Mouse (Mus musculus): ENCODE measurements at regions not wholly inside any gene's neighbourhood (a gene's known extent, or its start where the extent isn't known, plus 50 kb on each side); places are given as distances from the start of the nearest gene placed in this dataset.

- Histone ChIP-seq H3K36me3 (ENCODE audit: control insufficient read depth, insufficient read depth, low read length) (no peaks in the 10 kb centered on the region), H3K4me1 (ENCODE audit: control insufficient read depth, insufficient read depth, low read length) (peaks cover 6% of the 10 kb centered on the region; the same call in 1 of the 2 replicates), H3K9ac (ENCODE audit: low read length) (no peak overlapping the region), H3K27me3 (ENCODE audit: control insufficient read depth, insufficient read depth, low read length) (no peaks in the 10 kb centered on the region), H3K27ac (replicated peaks; ENCODE audit: low read depth, low read length) (no peak overlapping the region), H3K4me3 (ENCODE audit: low read depth, low read length) (no peak overlapping the region), H3K4me2 (ENCODE audit: low read depth, severe bottlenecking) (no peak overlapping the region), H3K9me3 (ENCODE audit: control insufficient read depth, low read length) (no peaks in the 10 kb centered on the region)
- no peak for ATAC-seq (ENCODE audit: insufficient number of reproducible peaks, low FRiP score, low TSS enrichment, low read depth)
- no peak for DNase-seq (ENCODE audit: low spot score)
- 72% methylated on average over 8 of the region's 8 CpGs for WGBS
Measured at GRCm38 (mm10) chr9:61829736-61830135, 84.6 kb downstream of the Rplp1 start.

DNA sequence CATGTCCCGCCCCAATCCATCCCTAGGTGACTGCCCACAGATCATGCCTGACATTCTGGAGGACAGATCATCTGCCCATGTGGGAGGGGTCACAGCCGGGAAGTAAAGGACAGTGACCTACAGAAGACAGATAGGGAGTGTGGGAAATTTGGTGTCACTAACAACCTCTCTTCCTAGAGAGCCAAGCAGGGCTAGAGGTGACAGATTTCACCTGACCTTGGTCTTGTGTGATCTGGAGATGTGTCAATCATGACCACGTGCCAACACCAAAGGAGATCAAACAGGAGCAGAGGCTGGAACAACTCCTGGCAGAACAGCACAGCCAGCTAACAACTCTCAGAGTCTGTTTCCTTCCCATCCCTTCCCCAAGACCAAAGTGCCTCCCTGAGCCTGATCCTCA lies 85.0 kb downstream of the Rplp1 start:
- ATAC-seq (ENCODE audit: insufficient number of reproducible peaks, low FRiP score, low TSS enrichment, low read depth) (no peak), DNase-seq (ENCODE audit: low spot score) (no peak)
- Histone ChIP-seq H3K9me3 (ENCODE audit: control insufficient read depth, low read length) (no peaks in the 10 kb centered on the region), H3K9ac (ENCODE audit: low read length) (no peak overlapping the region), H3K4me3 (ENCODE audit: low read depth, low read length) (no peak overlapping the region), H3K36me3 (ENCODE audit: control insufficient read depth, insufficient read depth, low read length) (no peaks in the 10 kb centered on the region), H3K27ac (replicated peaks; ENCODE audit: low read depth, low read length) (no peak overlapping the region), H3K4me1 (ENCODE audit: control insufficient read depth, insufficient read depth, low read length) (peaks cover 6% of the 10 kb centered on the region; the same call in 1 of the 2 replicates), H3K27me3 (ENCODE audit: control insufficient read depth, insufficient read depth, low read length) (no peaks in the 10 kb centered on the region), H3K4me2 (ENCODE audit: low read depth, severe bottlenecking) (no peak overlapping the region)
- WGBS = 89% methylated on average over 3 of the region's 3 CpGs

- no peaks in the 10 kb centered on the region for H3K27me3 ChIP-seq (ENCODE audit: control insufficient read depth, insufficient read depth, low read length)
- 95% methylated on average over 4 of the region's 4 CpGs for WGBS
Measured at GRCm38 (mm10) chr9:61827721-61828120, 86.6 kb downstream of the Rplp1 start.

GRCm38 (mm10) chr9:61827014-61827413 lies 87.3 kb downstream of the Rplp1 start:
- 87% methylated on average over 2 of the region's 2 CpGs for WGBS
- DNase-seq (ENCODE audit: low spot score) = no peak

More at GRCm38 (mm10) chr9:61827721-61828120, 86.6 kb downstream of the Rplp1 start:
- H3K4me3 ChIP-seq (ENCODE audit: low read depth, low read length) = no peak overlapping the region
- H3K4me1 ChIP-seq (ENCODE audit: control insufficient read depth, insufficient read depth, low read length) = peaks cover 6% of the 10 kb centered on the region; the same call in 1 of the 2 replicates
- H3K9me3 ChIP-seq (ENCODE audit: control insufficient read depth, low read length) = no peaks in the 10 kb centered on the region
- ATAC-seq (ENCODE audit: insufficient number of reproducible peaks, low FRiP score, low TSS enrichment, low read depth) = no peak
- H3K27ac ChIP-seq (replicated peaks; ENCODE audit: low read depth, low read length) = no peak overlapping the region
- no peak overlapping the region for H3K4me2 ChIP-seq (ENCODE audit: low read depth, severe bottlenecking)
- H3K36me3 ChIP-seq (ENCODE audit: control insufficient read depth, insufficient read depth, low read length) = no peaks in the 10 kb centered on the region
- H3K9ac ChIP-seq (ENCODE audit: low read length) = no peak overlapping the region
- no peak for DNase-seq (ENCODE audit: low spot score)

DNA sequence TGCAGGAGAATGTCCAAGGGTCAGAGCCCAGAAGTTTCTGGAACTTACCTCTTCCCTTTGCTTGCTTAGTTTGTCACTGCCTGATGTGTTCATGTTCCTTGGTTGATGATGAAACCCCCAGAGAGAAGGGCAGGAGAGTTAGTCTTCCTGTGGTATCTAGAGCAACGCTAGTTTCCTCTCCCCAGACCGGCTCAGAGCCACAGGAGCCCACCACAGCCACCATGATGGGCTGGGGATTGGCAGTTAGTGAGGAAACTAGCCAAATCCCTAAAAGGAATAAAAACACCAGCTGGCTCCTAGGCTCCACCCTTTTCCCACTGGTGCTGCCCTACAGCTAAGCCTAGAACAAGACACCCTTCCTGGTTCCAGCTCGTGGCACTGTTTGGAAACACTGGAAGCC lies 87.9 kb downstream of the Rplp1 start:
- Histone ChIP-seq H3K27ac (replicated peaks; ENCODE audit: low read depth, low read length) (no peak overlapping the region), H3K4me3 (ENCODE audit: low read depth, low read length) (no peak overlapping the region), H3K9ac (ENCODE audit: low read length) (no peak overlapping the region), H3K27me3 (ENCODE audit: control insufficient read depth, insufficient read depth, low read length) (no peaks in the 10 kb centered on the region), H3K9me3 (ENCODE audit: control insufficient read depth, low read length) (no peaks in the 10 kb centered on the region), H3K4me1 (ENCODE audit: control insufficient read depth, insufficient read depth, low read length) (peaks cover 6% of the 10 kb centered on the region; the same call in 1 of the 2 replicates), H3K36me3 (ENCODE audit: control insufficient read depth, insufficient read depth, low read length) (no peaks in the 10 kb centered on the region), H3K4me2 (ENCODE audit: low read depth, severe bottlenecking) (no peak overlapping the region)
- no peak for ATAC-seq (ENCODE audit: insufficient number of reproducible peaks, low FRiP score, low TSS enrichment, low read depth)
- DNase-seq (ENCODE audit: low spot score) = no peak
- WGBS = 62% methylated on average over 3 of the region's 3 CpGs

More at GRCm38 (mm10) chr9:61827014-61827413, 87.3 kb downstream of the Rplp1 start:
- peaks cover 6% of the 10 kb centered on the region; the same call in 1 of the 2 replicates for H3K4me1 ChIP-seq (ENCODE audit: control insufficient read depth, insufficient read depth, low read length)
- no peak overlapping the region for H3K9ac ChIP-seq (ENCODE audit: low read length)
- H3K4me3 ChIP-seq (ENCODE audit: low read depth, low read length) = no peak overlapping the region
- no peaks in the 10 kb centered on the region for H3K36me3 ChIP-seq (ENCODE audit: control insufficient read depth, insufficient read depth, low read length)
- H3K9me3 ChIP-seq (ENCODE audit: control insufficient read depth, low read length) = no peaks in the 10 kb centered on the region
- ATAC-seq (ENCODE audit: insufficient number of reproducible peaks, low FRiP score, low TSS enrichment, low read depth) = no peak
- no peaks in the 10 kb centered on the region for H3K27me3 ChIP-seq (ENCODE audit: control insufficient read depth, insufficient read depth, low read length)
- H3K4me2 ChIP-seq (ENCODE audit: low read depth, severe bottlenecking) = no peak overlapping the region
- H3K27ac ChIP-seq (replicated peaks; ENCODE audit: low read depth, low read length) = no peak overlapping the region

DNA sequence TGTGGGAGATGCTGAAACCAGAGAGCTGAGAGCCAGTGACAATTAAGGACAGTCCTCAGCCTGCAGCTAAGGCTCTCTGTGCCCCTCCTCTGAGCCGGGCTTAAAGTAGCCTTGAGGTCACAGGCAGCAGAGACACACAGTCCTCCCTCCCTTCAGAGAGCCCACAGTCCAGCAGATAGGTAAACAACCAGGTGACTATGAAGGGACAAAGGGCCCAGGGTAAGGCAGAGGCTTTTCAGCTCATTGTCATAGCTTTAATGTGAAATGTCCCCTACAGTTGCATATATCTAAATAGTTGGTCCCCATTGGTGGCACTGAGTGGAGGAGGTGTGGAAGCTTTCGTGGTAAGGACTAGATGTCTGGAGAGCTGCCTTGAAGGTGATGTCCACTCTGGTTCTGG lies 88.5 kb downstream of the Rplp1 start:
- WGBS = 60% methylated on average over 2 of the region's 2 CpGs
- no peak overlapping the region for H3K27ac ChIP-seq (replicated peaks; ENCODE audit: low read depth, low read length)
- H3K4me1 ChIP-seq (ENCODE audit: control insufficient read depth, insufficient read depth, low read length) = peaks cover 6% of the 10 kb centered on the region; the same call in 1 of the 2 replicates

DNA sequence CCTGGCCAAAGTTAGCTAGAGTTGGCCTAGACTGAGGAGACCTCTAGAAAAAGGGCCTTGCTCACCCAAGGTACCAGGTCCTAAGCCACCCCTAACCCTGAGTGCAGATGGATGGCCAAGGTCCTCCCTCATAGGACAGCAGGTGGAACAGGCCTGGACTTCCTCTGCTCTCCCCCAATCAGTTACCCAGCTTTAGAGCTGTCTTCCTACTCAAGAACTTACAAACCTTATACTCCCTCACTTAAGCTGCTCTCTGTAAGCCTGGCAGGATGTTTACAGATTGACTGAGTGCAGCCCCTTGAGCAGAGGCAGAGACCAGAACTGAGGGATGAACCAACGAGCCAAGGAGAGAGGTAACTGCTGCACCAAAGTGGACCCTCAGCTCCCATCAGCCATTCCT lies 94.5 kb downstream of the Rplp1 start:
- no peak for ATAC-seq (ENCODE audit: insufficient number of reproducible peaks, low FRiP score, low TSS enrichment, low read depth)
- no peaks in the 10 kb centered on the region for H3K36me3 ChIP-seq (ENCODE audit: control insufficient read depth, insufficient read depth, low read length)

More for the DNA sequence above, 88.5 kb downstream of the Rplp1 start:
- Histone ChIP-seq H3K36me3 (ENCODE audit: control insufficient read depth, insufficient read depth, low read length) (no peaks in the 10 kb centered on the region), H3K4me3 (ENCODE audit: low read depth, low read length) (no peak overlapping the region), H3K27me3 (ENCODE audit: control insufficient read depth, insufficient read depth, low read length) (no peaks in the 10 kb centered on the region), H3K9ac (ENCODE audit: low read length) (no peak overlapping the region), H3K4me2 (ENCODE audit: low read depth, severe bottlenecking) (no peak overlapping the region), H3K9me3 (ENCODE audit: control insufficient read depth, low read length) (no peaks in the 10 kb centered on the region)
- ATAC-seq (ENCODE audit: insufficient number of reproducible peaks, low FRiP score, low TSS enrichment, low read depth) = no peak
- DNase-seq (ENCODE audit: low spot score) = no peak

DNA sequence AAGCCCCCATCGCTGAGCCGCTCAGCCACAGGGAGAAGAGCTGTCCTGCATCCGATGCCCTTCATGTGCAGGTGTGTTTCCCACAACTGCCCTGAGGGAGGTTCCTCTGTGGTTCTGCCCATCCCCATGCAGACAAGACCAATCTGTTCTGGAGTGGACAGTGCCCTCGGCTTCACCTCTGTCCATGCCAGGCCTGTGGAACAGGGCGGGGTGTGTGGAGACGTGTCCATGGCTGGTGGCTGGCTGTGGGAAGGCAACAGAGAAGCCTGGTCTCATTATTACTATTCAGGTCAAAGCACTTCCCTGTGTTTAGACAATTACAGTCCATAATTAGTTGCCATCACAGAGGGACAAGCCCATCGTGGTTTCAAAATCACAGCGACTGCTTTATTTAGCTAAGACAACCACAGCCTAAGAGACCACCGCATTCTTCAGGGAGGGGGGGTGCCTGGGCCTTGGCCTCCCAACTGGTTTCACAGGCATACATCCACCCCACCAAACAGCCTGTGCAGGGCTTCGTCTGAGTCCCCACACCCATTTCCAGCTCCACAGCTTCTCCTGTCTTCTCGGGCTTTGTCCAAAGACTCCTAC lies 97.7 kb downstream of the Rplp1 start:
- no peak overlapping the region for H3K4me3 ChIP-seq (ENCODE audit: low read depth, low read length)
- ATAC-seq (ENCODE audit: insufficient number of reproducible peaks, low FRiP score, low TSS enrichment, low read depth) (no peak), DNase-seq (ENCODE audit: low spot score) (no peak)
- no peak overlapping the region for H3K4me2 ChIP-seq (ENCODE audit: low read depth, severe bottlenecking)
- no peak overlapping the region for H3K9ac ChIP-seq (ENCODE audit: low read length)
- no peaks in the 10 kb centered on the region for H3K27me3 ChIP-seq (ENCODE audit: control insufficient read depth, insufficient read depth, low read length)
- peaks cover 6% of the 10 kb centered on the region for H3K4me1 ChIP-seq (ENCODE audit: control insufficient read depth, insufficient read depth, low read length)
- H3K27ac ChIP-seq (replicated peaks; ENCODE audit: low read depth, low read length) = no peak overlapping the region
- WGBS = 74% methylated on average over 11 of the region's 11 CpGs
- H3K9me3 ChIP-seq (ENCODE audit: control insufficient read depth, low read length) = no peaks in the 10 kb centered on the region
- H3K36me3 ChIP-seq (ENCODE audit: control insufficient read depth, insufficient read depth, low read length) = no peaks in the 10 kb centered on the region

More for the DNA sequence above, 94.5 kb downstream of the Rplp1 start:
- WGBS = 59% methylated on average over 1 of the region's 1 CpGs
- Histone ChIP-seq H3K4me2 (ENCODE audit: low read depth, severe bottlenecking) (no peak overlapping the region), H3K27ac (replicated peaks; ENCODE audit: low read depth, low read length) (no peak overlapping the region), H3K27me3 (ENCODE audit: control insufficient read depth, insufficient read depth, low read length) (no peaks in the 10 kb centered on the region), H3K4me3 (ENCODE audit: low read depth, low read length) (no peak overlapping the region), H3K9ac (ENCODE audit: low read length) (no peak overlapping the region), H3K4me1 (ENCODE audit: control insufficient read depth, insufficient read depth, low read length) (peaks cover 6% of the 10 kb centered on the region), H3K9me3 (ENCODE audit: control insufficient read depth, low read length) (no peaks in the 10 kb centered on the region)
- DNase-seq (ENCODE audit: low spot score) = no peak

DNA sequence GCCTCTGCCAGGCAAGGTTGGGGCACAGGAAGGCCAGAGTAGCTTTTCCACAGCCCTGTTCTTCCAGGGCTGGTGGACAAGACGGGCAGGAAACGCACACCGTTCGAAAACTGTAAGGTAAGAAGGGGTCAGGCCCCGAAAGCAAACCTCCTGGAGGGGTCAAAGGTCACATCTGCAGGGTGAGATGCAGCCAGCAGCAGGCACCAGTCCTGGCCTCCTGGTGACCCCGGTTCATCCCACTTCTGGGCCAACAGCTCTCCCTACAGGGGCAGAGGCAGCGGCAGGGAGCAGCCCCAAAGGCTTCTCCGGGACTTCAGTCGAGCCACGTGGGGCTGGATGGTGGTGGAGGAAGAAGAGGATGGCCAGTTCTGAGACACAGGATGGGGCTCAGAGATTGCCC lies 98.3 kb downstream of the Rplp1 start:
- no peaks in the 10 kb centered on the region for H3K9me3 ChIP-seq (ENCODE audit: control insufficient read depth, low read length)
- H3K36me3 ChIP-seq (ENCODE audit: control insufficient read depth, insufficient read depth, low read length) = no peaks in the 10 kb centered on the region
- no peaks in the 10 kb centered on the region for H3K27me3 ChIP-seq (ENCODE audit: control insufficient read depth, insufficient read depth, low read length)
- DNase-seq (ENCODE audit: low spot score) (peak; percentile 52), ATAC-seq (ENCODE audit: insufficient number of reproducible peaks, low FRiP score, low TSS enrichment, low read depth) (no peak)
- WGBS = 8% methylated on average over 10 of the region's 10 CpGs
- 0 out of 2 replicates have a peak overlapping the region, but pooled peaks have one; percentile 17 for H3K9ac ChIP-seq (ENCODE audit: low read length)
- H3K4me3 ChIP-seq (ENCODE audit: low read depth, low read length) = no peak overlapping the region
- no peak overlapping the region for H3K4me2 ChIP-seq (ENCODE audit: low read depth, severe bottlenecking)
- no peak overlapping the region for H3K27ac ChIP-seq (replicated peaks; ENCODE audit: low read depth, low read length)
- H3K4me1 ChIP-seq (ENCODE audit: control insufficient read depth, insufficient read depth, low read length) = peaks cover 6% of the 10 kb centered on the region
